Mouse (Mus musculus): Measurements from ENCODE around the gene Rfx2.

Rfx2 gene

GRCm38 (mm10) chr17:56830411-56831110, at the start of gene Rfx2:
Gene Rfx2 (minus strand): TSS chr17:56831013.
- DNase-seq (ENCODE audit: low spot score) = no peak

- DNase-seq (ENCODE audit: low spot score) = no peak
These were observed 46.6 kb upstream of the Rfx2 start for GRCm38 (mm10) chr17:56877426-56877825.

- DNase-seq (ENCODE audit: low spot score) = no peak
These were observed 46.2 kb upstream of the Rfx2 start for GRCm38 (mm10) chr17:56876981-56877380.

GRCm38 (mm10) chr17:56876465-56876864, 45.7 kb upstream of the Rfx2 start:
- DNase-seq (ENCODE audit: low spot score) = no peak

- no peak for DNase-seq (ENCODE audit: low spot score)
These were observed 44.3 kb upstream of the Rfx2 start, which contains the start of gene 1700061G19Rik for GRCm38 (mm10) chr17:56874936-56875651. Gene 1700061G19Rik (plus strand): TSS chr17:56875477.

- DNase-seq (ENCODE audit: low spot score) = no peak
These were observed 43.4 kb upstream of the Rfx2 start, which contains the start of gene Acsbg2 for GRCm38 (mm10) chr17:56874237-56874636. Gene Acsbg2 (minus strand): TSS chr17:56874447.

GRCm38 (mm10) chr17:56872512-56872911, 41.7 kb upstream of the Rfx2 start:
- DNase-seq (ENCODE audit: low spot score) = no peak

- no peak for DNase-seq (ENCODE audit: low spot score)
These were observed 41.0 kb upstream of the Rfx2 start for GRCm38 (mm10) chr17:56871767-56872166.

- DNase-seq (ENCODE audit: low spot score) = no peak
These were observed 39.6 kb upstream of the Rfx2 start for GRCm38 (mm10) chr17:56870287-56870953.

- no peak for DNase-seq (ENCODE audit: low spot score)
These were observed 38.7 kb upstream of the Rfx2 start for GRCm38 (mm10) chr17:56869481-56869977.

- DNase-seq (ENCODE audit: low spot score) = no peak
These were observed 35.3 kb upstream of the Rfx2 start for GRCm38 (mm10) chr17:56866071-56866470.

- no peak for DNase-seq (ENCODE audit: low spot score)
These were observed 30.4 kb upstream of the Rfx2 start for GRCm38 (mm10) chr17:56861197-56861596.

GRCm38 (mm10) chr17:56858922-56859321, 28.1 kb upstream of the Rfx2 start:
- DNase-seq (ENCODE audit: low spot score) = no peak

GRCm38 (mm10) chr17:56858216-56858615, 27.4 kb upstream of the Rfx2 start:
- no peak for DNase-seq (ENCODE audit: low spot score)

- no peak for DNase-seq (ENCODE audit: low spot score)
These were observed 24.6 kb upstream of the Rfx2 start for GRCm38 (mm10) chr17:56855421-56855820.

- DNase-seq (ENCODE audit: low spot score) = no peak
These were observed 20.4 kb upstream of the Rfx2 start for GRCm38 (mm10) chr17:56851167-56851566.

- no peak for DNase-seq (ENCODE audit: low spot score)
These were observed 18.9 kb upstream of the Rfx2 start for GRCm38 (mm10) chr17:56849710-56850109.

GRCm38 (mm10) chr17:56848785-56849184, 18.0 kb upstream of the Rfx2 start:
- DNase-seq (ENCODE audit: low spot score) = no peak

GRCm38 (mm10) chr17:56843678-56844077, 12.9 kb upstream of the Rfx2 start:
- DNase-seq (ENCODE audit: low spot score) = no peak

- no peak for DNase-seq (ENCODE audit: low spot score)
These were observed 11.4 kb upstream of the Rfx2 start for GRCm38 (mm10) chr17:56842173-56842572.

GRCm38 (mm10) chr17:56840524-56840923, 9.7 kb upstream of the Rfx2 start:
- no peak for DNase-seq (ENCODE audit: low spot score)

- DNase-seq (ENCODE audit: low spot score) = no peak
These were observed 5.5 kb upstream of the Rfx2 start for GRCm38 (mm10) chr17:56836336-56836735.

GRCm38 (mm10) chr17:56833381-56833780, 2.6 kb upstream of the Rfx2 start:
- DNase-seq (ENCODE audit: low spot score) = no peak
